Mouse (Mus musculus) R1 (cell line): ENCODE measurements around the gene Anapc1.

Experiments used
- DNase-seq: peaks from one replicate; pipeline ENCODE4 v3.0.0-alpha.2; 2018; ENCODE audit warnings: low read depth, low spot score

The Anapc1 gene

GRCm38 (mm10) chr2:128566304-128567147, 120.7 kb downstream of the Anapc1 start:
- no peak for DNase-seq

- DNase-seq: peak; percentile 45
Measured at GRCm38 (mm10) chr2:128565904-128566303, 121.3 kb downstream of the Anapc1 start.

GRCm38 (mm10) chr2:128564195-128564594, 123.0 kb downstream of the Anapc1 start:
- peak; percentile 53 for DNase-seq
